Mouse (Mus musculus): Measurements from ENCODE around the gene Egf.

DNA sequence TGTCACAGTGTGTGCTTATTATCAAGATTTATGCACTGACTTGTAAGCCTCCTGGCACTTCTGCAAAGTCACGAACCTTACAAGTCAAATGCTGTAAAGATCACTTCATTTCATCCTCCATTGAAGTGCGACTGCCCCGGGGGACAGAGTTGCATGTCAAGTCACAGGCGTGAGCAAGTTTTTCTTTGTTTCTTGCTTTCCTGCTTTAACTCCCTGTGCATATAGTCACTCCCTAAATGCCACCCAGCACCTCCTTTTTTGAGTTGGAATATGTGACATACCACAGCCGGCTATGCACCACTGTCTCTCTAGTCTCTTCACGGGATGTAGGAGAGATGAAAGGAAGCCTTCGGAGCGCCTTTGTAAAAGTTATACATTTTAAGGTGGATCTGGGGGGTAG, 56.2 kb downstream of the Egf start:
- TF ChIP-seq EP300 (IDR thresholded peaks at IDR 0.05; ENCODE audit: low read depth) (no peak), CTCF (IDR thresholded peaks at IDR 0.05; ENCODE audit: low read depth) (no peak)

Measured in liver, postnatal 0 days (tissue).